22 mouse cellular contexts compared by ENCODE assay signal in the genomic region with DNA sequence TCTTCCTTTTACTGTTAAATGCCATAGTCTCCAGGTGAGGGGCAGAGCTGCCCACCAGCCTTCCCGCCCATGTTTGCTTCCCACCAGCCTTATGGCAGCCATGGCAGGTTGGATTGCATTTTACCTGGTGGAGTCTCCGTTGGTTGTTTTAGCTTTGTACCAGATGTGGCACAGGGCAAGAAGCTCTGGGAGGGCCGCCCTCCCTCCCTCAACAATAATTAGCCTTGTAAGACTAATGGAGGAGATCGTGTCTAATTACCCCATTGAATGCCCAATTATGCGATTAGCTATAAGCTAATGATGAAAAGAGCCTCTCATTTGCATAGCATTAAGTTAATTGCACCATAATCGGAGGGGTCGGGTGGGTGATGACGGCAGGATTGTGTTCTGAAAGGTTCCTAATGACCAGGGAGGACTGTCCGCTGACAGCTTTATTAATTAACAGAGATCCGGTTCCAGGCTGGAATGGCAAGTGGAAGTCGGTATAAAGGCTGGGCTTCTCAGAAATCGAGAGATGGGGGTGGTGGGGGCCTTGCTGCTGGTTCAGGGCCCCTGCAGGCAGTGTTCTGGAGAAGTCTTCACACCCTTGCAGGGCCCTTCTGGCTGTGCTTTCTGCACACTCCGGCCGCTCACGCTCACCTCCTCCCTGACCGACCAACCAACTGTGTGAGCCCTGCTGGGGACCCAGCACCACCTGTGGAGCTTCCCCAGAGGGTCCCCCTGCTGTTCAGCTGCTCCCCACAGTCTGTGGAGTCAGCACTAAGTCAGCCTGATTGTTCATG. TPM values are rescaled to one million over a fixed set of nuclear protein-coding genes. Genes with fewer than 3 reads are reported as not detected.
DNase-seq lines count a peak whose midpoint lies in the region; ATAC-seq lines count a peak whose summit lies in the region.
"Had no signal": no experiment of that assay in that cellular context is flagged by ENCODE, and none has a peak within 500 bp of the region (broad histone marks: within the 10 kb centered on the region; RNA-seq: fewer than 3 reads in every experiment).

No protein-coding gene starts in this region.

- no peaks in the 10 kb centered on the region for H3K9me3 ChIP-seq in hindbrain, embryonic 13.5 days
- H3K9me3 ChIP-seq in hindbrain, embryonic 10.5 days = 0 out of 2 replicates have a peak, but pooled peaks cover 4% of the 10 kb centered on the region
- no peaks in the 10 kb centered on the region for H3K9me3 ChIP-seq in forebrain, embryonic 13.5 days (replicated peaks)
- H3K9me3 ChIP-seq in hindbrain, embryonic 14.5 days (ENCODE audit: control insufficient read depth, low read length) = no peaks in the 10 kb centered on the region
- H3K9me3 ChIP-seq: G1E; heart, embryonic 10.5 days; midbrain, embryonic 15.5 days had no signal

- H3K27me3 ChIP-seq in hindbrain, embryonic 13.5 days = peaks cover 58% of the 10 kb centered on the region
- peaks cover 13% of the 10 kb centered on the region; the same call in 1 of the 2 replicates for H3K27me3 ChIP-seq in hindbrain, embryonic 10.5 days (ENCODE audit: insufficient read depth, poor library complexity, severe bottlenecking)
- H3K27me3 ChIP-seq in forebrain, embryonic 13.5 days = peaks cover 89% of the 10 kb centered on the region
- H3K27me3 ChIP-seq in hindbrain, embryonic 14.5 days (ENCODE audit: control insufficient read depth, insufficient read depth, low read length) = no peaks in the 10 kb centered on the region
- H3K27me3 ChIP-seq: CH12.LX; midbrain, embryonic 15.5 days had no signal

- peaks cover 30% of the 10 kb centered on the region for H3K4me1 ChIP-seq in hindbrain, embryonic 13.5 days (replicated peaks)
- peaks cover 24% of the 10 kb centered on the region for H3K4me1 ChIP-seq in hindbrain, embryonic 10.5 days (replicated peaks)
- peaks cover 18% of the 10 kb centered on the region for H3K4me1 ChIP-seq in forebrain, embryonic 13.5 days
- peaks cover 13% of the 10 kb centered on the region for H3K4me1 ChIP-seq in hindbrain, embryonic 14.5 days (replicated peaks; ENCODE audit: control insufficient read depth, insufficient read depth, low read length)

- no peak overlapping the region for H3K4me3 ChIP-seq in hindbrain, embryonic 13.5 days
- H3K4me3 ChIP-seq in hindbrain, embryonic 10.5 days = no peak overlapping the region
- H3K4me3 ChIP-seq in forebrain, embryonic 13.5 days = no peak overlapping the region
- H3K4me3 ChIP-seq in hindbrain, embryonic 14.5 days (replicated peaks; ENCODE audit: low read length) = no peak overlapping the region
- H3K4me3 ChIP-seq: heart, embryonic 10.5 days; midbrain, embryonic 15.5 days had no signal

- no peak for DNase-seq in hindbrain, embryonic 10.5 days (ENCODE audit: low spot score)
- peak; percentile 48 for DNase-seq in hindbrain, embryonic 14.5 days (ENCODE audit: low spot score)
- DNase-seq in retina, postnatal 7 days (ENCODE audit: low read depth, low spot score) = peak; percentile 46
- no peak for DNase-seq in testis, postnatal 10 days (ENCODE audit: low spot score)
- DNase-seq in right cerebral cortex, postnatal 10 days (ENCODE audit: low spot score in 2 of 2) = no peak
- DNase-seq: adrenal gland, postnatal 36 days; cerebellum, adult 11 months; cerebellum, adult 9-11 months; gastrocnemius, postnatal 10 days; kidney, adult 9 months; kidney, postnatal 14 days; lung, postnatal 4 days; right cerebral cortex, postnatal 14 days had no signal

- H3K27ac ChIP-seq in hindbrain, embryonic 13.5 days = no peak overlapping the region
- H3K27ac ChIP-seq in hindbrain, embryonic 10.5 days = no peak overlapping the region
- H3K27ac ChIP-seq in forebrain, embryonic 13.5 days = 0 out of 2 replicates have a peak overlapping the region, but pooled peaks have one; percentile 4
- no peak overlapping the region for H3K27ac ChIP-seq in hindbrain, embryonic 14.5 days
- H3K27ac ChIP-seq: heart, embryonic 10.5 days; midbrain, embryonic 15.5 days; stomach, postnatal 0 days had no signal

- H3K9ac ChIP-seq in hindbrain, embryonic 13.5 days = no peak overlapping the region
- H3K9ac ChIP-seq in forebrain, embryonic 13.5 days = no peak overlapping the region
- no peak overlapping the region for H3K9ac ChIP-seq in hindbrain, embryonic 14.5 days
- H3K9ac ChIP-seq: midbrain, embryonic 15.5 days had no signal

- peak; percentile 68; the same call in 1 of the 2 replicates for ATAC-seq in hindbrain, embryonic 13.5 days (ENCODE audit: low FRiP score)
- peak; percentile 87 for ATAC-seq in forebrain, embryonic 13.5 days
- ATAC-seq in hindbrain, embryonic 14.5 days (ENCODE audit: low FRiP score) = peak; percentile 48; the same call in 1 of the 2 replicates
- ATAC-seq: intestine, embryonic 16.5 days; midbrain, embryonic 15.5 days; Patski had no signal

- H3K36me3 ChIP-seq in hindbrain, embryonic 13.5 days = no peaks in the 10 kb centered on the region
- no peaks in the 10 kb centered on the region for H3K36me3 ChIP-seq in hindbrain, embryonic 10.5 days
- no peaks in the 10 kb centered on the region for H3K36me3 ChIP-seq in forebrain, embryonic 13.5 days (ENCODE audit: poor library complexity, severe bottlenecking)
- H3K36me3 ChIP-seq in hindbrain, embryonic 14.5 days (replicated peaks; ENCODE audit: control insufficient read depth, insufficient read depth) = no peaks in the 10 kb centered on the region
- H3K36me3 ChIP-seq: G1E; heart, embryonic 10.5 days; midbrain, embryonic 15.5 days had no signal

- no peak overlapping the region for H3K4me2 ChIP-seq in hindbrain, embryonic 13.5 days
- H3K4me2 ChIP-seq in forebrain, embryonic 13.5 days = peak overlapping the region; percentile 3; the same call in 1 of the 2 replicates
- H3K4me2 ChIP-seq in hindbrain, embryonic 14.5 days (replicated peaks) = no peak overlapping the region
- H3K4me2 ChIP-seq: midbrain, embryonic 15.5 days had no signal

- 47% methylated on average over 16 of the region's 16 CpGs for WGBS in hindbrain, embryonic 13.5 days
- WGBS in hindbrain, embryonic 10.5 days = 72% methylated on average over 16 of the region's 16 CpGs
- 23% methylated on average over 16 of the region's 16 CpGs for WGBS in forebrain, embryonic 13.5 days
- 41% methylated on average over 16 of the region's 16 CpGs for WGBS in hindbrain, embryonic 14.5 days

RNA-seq across cellular contexts. Expression of a gene that starts 60.0 kb away (rescaled TPM):
- polyA plus RNA-seq in hindbrain, embryonic 13.5 days (2015; fragmentation: Nextera tagmentation; extraction: Ambion mirVana) = 18.2 and 18.6 TPM in 2 replicates
- polyA plus RNA-seq in hindbrain, embryonic 10.5 days (2016; fragmentation: Nextera tagmentation; extraction: Ambion mirVana) = 21.1 and 23.7 TPM in 2 replicates
- 16.6 and 18.7 TPM in 2 replicates for polyA plus RNA-seq in forebrain, embryonic 13.5 days (2015; fragmentation: Nextera tagmentation; extraction: Ambion mirVana)
- 33.6 and 34.2 TPM in 2 replicates for polyA plus RNA-seq in hindbrain, embryonic 14.5 days (2014; fragmentation: Nextera tagmentation; extraction: Ambion mirVana)

Comparison
In these comparisons a context has a peak if more than half of its experiments do, and no peak if none do; other contexts are left out.
1. DNase-seq: peak in hindbrain, embryonic 14.5 days (single experiment) and retina, postnatal 7 days (single experiment); none in hindbrain, embryonic 10.5 days (single experiment), testis, postnatal 10 days (single experiment) and right cerebral cortex, postnatal 10 days (0 of 2).
2. Peak in every context shown above with its lines, with median percentiles within 50 percentile points of each other: ATAC-seq.